Mouse (Mus musculus) cerebellum, postnatal 25 days (tissue): Measurements from ENCODE around the gene Rex1bd.

Experiments used
- DNase-seq, 2 experiments: peaks; one replicate each; pipeline ENCODE4 v3.0.0; 2021; ENCODE audit warnings: mixed read lengths in 2 of 2

Gene Rex1bd

DNA sequence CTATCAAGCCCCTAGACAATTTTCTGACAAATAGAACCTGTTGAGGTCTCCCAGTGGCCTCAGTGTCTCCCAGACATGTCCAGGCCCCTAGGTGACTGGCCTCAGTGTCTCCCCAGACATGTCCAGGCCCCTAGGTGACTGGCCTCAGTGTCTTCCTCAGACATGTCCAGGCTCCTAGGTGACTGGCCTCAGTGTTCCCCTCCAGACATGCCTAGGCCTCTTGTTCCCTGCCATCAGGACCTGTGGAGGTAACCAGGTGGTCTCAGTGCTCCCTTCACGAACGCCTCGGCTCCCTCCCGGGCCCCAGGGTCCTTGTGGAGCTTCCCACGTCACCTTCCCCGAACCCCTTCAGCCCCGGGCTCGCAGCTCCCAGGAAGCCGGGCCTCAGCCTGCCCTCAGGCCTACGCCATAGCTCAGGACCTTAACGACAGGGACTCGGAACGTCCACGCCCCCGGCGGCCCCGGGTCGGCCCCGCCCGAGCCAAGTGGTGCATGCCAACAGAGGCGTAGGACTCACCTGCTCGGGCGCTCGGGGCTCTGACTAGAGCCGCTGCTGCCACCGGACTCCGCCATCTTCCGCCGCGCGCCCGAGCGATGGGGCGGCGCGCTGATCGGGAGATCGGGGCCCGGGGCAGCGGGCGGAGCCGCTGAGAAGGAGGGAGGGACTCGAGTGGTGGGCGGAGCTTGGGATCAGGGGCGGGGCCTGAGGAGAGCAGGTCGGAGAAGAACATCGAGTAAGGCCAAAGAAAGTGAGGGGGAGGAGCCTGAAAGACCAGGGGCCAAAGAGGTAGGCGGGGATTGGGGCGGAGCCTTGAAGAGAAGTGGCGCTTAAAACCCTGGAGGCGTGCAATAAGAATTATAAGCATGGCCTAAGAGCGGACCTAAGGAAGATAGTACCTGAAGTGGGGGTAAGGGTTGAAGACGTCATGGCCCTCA, 30.0 kb downstream of the Rex1bd start, which contains the start of gene Klhl26:
TSS of gene Klhl26 (minus strand) at position 636 of the 936 bp plus-strand sequence.
- peak; percentile 96 to 98 for DNase-seq

DNA sequence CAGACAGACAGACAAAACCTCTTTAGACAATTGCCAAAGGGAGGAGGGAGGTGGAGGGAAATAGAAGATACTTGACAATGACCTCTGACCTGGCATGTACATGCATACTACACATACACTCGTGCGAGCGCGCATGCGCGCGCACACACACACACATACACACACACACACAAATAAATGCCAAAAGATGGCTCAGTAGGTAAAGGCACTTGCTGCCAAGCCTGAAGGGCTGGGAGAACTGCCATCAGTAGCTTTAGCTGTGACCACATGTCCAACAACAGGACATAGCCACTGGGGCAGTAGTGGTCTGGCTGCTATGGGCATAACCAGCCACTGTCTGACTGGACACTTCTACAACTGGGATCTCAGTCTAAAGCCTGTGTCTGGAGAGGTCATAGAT, 34.7 kb downstream of the Rex1bd start:
- peak; percentile 77 to 79 for DNase-seq

DNA sequence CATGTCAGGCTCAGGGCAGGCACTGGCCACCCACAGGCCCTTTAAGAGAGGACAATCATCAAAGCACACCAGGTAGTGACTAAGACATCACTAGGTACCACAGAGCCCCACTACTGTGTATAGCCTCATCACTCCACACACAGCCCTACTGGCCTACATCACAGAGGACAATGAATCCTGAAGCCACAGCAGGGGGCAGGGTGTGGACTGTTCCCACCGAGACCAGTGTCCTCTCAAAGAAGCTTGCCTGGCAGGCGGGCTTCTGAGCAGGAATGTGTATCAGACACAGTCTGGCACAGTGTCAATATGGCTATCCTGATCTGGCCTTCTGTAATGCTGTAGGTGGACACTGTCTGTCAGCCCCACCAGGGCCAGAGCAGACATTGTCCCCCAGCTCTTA, 36.6 kb downstream of the Rex1bd start:
- DNase-seq: no peak

DNA sequence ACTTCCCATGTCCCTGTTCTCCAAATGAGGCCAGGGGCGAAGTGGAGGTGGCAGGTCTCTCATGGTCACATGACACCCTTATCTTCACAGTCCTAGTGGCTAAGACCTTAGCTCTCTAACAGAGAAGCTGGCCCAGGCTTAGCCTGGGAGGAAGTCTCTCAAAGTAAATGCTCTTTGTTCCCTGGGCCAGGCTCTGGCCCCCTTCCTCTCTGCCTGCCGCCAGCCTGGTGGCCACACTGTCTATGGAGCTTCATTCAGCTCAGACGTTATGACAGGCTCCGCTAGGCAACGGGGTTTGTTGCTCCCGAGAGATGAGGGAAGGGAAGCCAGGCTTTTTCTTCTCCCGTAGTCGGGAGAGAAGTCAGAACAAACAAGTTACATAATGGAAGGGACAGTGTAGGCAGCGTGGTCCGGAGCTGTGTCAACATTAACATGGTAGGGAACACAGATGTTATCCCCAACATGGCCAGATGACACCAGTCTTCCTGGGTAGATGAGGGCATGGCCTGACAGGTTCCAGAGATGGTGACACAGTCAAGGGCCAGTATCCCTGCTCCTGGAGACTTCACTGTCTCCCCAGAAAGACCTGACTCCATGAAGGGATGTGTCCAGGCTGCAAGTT, 37.1 kb downstream of the Rex1bd start:
- no peak for DNase-seq

DNA sequence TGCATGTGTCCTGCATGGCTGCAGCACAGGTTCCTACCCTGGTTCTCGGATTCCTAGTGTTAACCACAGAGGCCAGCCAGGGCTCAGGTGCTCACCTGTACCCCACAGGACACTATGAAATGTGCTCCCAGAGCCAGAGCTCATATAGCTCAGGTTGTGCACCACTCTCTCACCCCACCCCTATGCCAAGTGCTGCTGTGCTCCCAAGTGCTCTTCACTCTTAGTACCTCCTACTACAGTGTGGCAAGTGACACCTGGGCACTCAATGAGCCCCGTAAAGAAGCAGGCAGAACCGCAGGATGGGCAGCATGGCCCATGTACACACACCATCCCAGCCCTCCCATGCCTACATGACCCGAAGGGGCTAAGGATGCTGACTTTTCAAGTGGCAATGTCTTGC, 37.8 kb downstream of the Rex1bd start:
- DNase-seq: no peak

DNA sequence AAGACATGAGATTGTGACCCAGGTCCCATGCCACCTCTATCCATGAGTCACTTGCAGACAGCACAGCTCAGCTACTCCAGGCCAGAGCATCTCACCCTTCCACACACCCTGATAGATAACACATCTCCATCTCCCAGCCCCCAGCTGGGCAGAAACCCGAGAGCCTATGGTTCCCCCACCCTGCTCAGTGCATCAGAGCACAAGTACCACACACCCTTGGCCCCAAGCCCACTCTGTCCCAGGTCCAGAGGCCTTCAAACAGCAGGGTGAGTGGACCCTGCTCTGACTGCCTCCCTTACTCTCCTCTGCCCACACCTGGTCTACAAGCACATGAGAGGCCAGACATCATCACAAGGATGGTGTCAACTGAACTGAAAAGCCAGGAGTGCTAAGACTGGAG, 38.6 kb downstream of the Rex1bd start:
- no peak for DNase-seq

DNA sequence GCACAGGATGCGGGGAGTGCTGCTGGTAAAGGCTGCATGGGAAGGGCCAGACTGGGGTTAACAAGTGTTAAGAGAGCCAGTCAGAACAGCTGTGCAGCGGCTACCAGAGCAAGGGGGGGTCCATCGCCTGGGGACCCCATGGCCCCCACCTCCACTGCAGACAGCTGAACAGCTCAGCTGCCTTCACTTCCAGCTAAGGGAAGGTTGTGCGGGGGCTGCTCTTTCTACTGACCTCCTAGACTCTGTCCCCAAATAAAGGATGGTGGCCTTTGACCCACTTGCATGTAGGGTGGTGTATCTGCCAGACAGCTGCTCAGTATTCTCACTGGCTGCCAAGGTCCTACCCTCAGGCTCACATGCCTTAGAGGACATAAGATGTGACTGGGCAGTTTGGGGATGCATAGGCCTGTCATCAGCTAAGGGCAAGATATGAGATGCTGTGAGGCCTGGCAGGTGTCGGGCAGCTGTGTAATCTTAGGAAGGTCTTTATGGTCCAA, 39.3 kb downstream of the Rex1bd start:
- DNase-seq: no peak

DNA sequence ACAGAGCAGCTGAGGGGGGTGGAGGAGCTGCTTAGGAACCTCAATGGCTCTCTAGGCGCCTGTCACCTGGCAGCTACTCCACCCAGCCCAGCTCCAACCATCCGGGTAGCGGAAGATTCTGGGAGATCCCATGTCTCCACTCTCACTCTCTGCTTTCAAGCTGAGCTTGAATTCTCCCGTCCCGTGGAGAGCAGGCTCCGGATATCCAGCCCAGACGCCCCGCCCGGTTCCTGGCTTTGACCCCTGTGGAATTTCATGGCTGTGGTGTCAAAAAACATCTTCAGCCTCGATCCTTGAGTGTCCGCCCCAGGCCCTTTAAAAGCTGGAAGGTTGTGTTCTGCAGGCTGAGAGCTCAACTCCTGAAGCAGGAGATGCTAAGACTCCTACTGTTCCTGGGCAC, 39.8 kb downstream of the Rex1bd start:
- DNase-seq: no peak

DNA sequence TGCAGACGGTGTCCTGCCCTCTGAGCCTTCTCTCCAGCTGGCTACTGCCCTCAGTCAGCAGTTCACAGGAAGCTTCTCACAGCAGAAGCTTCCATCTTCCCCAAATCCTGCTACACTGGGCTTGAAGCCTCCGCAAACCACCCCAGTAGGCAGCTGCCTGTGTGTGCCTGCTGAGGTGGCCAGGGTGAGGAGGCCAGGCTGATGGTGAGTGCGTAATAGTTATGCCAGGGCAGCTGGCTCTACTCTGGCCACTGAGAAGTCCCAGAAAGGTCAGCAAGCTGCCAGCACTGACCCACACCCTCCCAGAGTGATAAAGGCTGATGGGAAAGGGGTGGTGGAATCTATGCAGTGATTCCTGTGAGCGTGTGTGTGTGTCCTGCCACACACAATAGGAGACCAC, 40.2 kb downstream of the Rex1bd start:
- DNase-seq: no peak

DNA sequence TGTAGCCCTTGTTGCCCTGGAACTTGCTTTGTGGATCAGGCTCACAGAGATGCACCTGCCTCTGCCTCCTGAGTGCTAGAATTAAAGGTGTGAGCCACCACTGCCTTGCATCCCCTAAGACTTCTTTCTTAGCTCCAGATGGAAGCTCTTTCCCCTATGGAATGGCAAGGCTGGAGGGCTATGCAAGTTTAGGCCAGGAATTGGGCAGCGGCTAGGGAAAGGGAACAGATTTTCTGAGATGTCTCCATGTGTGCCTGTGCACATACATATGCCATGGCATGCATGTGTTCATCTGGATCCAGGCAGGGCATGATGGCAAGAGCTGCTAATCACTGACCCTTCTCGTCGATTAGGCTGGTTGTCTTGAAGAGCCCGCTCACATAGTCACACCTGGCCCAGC, 40.9 kb downstream of the Rex1bd start:
- no peak for DNase-seq

DNA sequence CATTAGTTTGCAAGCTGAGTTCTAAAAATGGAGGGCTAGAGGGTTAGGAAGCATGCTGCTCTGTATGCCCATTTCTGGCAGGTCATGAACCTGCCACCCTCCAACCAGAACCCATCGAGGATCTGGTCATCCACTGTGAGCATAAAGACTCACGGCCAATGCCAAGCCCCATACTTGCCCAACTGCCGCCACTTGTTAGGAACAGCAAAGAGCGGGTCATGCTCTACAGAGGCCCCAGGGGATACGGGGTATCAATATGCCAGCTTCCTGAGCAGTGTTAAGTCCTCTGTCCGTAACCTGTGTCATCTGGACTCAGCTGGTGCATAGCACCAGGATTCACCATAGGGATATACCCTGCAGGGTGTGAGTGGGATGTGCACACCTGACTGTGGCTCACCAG, 42.4 kb downstream of the Rex1bd start:
- DNase-seq: no peak

DNA sequence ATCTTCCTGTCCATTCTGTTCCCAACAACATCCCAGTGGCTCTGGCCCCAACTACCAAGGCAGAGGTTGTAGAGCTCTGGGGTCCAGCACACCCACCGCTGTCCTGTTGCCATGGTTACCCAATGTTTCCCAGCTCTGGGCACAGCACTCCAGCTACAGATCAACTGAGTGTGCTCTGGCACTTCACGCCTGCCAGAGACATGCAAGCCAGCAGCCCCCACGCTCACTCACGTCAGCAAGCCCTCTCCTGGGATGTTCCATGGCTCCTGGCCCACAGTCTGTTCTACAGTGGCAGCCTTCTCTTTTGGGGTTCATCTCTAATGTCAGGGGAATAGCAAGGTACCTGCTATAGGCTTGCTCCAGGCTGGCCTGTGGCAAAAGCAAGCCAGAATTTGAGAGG, 43.2 kb downstream of the Rex1bd start:
- no peak for DNase-seq

DNA sequence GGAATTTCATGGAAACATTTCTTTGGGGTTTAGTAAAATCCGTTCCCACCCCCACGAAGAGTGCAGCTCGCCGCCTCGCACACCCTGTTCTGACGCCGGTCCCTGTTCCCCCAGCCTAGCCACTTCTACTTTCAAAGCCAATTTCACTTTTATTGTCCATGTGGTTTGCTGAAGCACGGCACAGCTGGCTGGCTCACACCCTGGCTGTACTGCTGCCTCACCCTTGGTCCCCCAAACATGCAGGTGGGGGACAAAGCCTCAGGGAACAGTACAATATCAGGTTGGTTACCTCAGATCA, 44.1 kb downstream of the Rex1bd start:
- DNase-seq: no peak

DNA sequence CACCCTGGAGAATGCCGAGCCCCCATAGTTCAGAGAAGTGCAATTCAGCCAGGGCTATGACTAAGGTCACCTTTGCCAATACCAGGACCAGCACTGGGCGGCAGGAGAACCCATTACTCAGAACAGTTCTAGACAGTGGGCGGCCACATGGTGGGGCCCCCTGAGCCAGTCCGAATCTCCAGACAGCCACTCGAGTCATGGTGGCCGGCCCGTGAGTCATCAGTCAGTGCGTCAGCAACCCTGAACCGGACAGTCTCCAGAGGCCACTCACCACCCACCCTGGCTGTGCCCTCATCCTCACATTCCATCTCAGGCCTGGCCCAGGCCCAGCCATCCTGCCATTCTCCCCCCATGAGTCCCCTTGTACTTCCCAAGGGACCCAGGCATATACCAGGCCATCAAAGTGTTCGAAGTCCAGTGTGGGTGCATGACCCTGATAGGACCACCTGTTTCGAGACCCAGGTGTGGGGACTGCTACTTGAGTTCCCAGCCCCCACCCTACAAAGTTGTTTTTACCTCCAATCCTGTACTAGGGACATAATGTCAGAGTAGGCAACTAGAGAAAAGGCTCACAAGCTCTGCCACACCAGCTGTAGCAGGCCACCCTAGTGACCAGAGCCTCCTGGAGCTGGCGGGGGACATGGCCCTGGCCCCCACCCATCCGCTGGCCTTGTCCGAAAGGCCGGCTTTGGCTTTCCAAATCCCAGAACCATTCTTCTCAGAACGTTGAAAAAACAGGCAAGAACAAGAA, 44.6 kb downstream of the Rex1bd start:
- no peak for DNase-seq

DNA sequence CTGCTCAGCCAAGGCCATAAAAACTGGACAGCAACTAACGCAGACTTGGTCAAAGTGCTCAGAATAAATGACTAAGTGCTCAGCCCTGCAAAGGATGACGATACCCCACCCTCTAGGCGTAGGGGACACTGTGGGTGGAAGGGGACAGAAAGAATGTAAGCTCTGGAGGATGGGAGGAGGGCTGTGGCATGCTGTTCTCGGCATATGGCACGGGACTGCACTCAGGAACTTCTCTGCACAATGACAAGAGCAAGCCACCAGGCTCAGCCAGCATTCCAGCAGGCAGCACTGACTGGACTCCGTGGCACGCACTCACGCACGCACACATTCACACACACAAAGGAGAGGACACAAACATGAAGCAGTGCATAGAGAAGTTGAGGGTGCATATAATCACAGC, 45.9 kb downstream of the Rex1bd start:
- DNase-seq: peak; percentile 77 to 78

DNA sequence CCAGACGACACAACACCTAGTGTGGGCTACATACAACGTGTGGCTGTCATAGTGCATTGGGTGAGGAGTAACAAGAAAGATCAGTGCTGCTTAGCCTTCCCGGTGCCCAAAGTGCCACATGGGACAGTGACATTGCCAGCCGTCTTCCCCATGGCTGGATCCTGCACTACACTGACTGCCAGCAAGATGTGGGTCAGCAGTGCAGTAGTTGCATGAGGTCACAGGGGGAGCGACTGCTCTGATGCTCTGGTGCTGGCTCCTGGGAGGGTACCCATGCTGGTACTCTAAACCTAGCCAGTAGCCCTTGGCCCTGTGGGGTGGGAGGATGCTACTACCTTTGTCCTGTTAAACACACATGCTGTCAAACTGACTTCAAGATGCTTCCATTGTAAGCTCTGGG, 46.4 kb downstream of the Rex1bd start:
- peak in 1 of 2 experiments; percentile 52 for DNase-seq

DNA sequence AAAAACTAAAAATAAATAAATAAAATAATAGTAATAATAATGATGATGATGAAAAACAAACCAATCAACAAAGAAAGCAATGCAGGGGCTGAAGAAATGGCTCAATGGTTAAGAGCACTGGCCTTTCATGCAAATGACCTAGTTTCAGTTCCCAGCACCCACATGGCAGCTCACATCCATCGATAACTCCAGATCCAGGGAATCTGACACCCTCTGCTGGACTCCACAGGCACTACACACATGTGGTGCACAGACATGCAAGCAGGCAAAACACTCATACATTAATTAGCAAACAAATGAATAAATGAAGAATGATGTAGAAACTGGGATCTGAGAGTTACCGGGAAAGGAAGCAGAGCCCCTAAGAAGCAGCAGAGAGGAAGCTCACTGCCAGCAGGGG, 46.9 kb downstream of the Rex1bd start:
- no peak for DNase-seq

DNA sequence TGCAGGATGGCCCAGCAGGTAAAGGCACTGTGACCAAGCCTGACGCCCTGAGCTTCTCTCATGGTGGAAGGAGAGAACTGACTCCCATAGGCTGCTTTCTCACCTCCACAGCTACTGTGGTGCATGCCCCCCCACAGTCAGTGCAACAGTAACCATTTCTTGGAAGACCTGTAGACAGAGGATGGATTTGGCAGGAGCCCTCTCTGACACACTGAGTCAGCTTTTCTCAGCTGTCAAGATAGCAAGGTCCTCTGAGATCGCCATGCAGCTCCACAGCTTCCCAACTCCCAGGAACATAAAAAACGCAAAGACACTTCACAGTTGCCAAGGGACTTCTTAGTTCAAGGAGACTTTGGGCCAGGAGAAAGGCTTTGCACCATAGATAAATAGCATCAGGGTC, 48.1 kb downstream of the Rex1bd start:
- no peak for DNase-seq

DNA sequence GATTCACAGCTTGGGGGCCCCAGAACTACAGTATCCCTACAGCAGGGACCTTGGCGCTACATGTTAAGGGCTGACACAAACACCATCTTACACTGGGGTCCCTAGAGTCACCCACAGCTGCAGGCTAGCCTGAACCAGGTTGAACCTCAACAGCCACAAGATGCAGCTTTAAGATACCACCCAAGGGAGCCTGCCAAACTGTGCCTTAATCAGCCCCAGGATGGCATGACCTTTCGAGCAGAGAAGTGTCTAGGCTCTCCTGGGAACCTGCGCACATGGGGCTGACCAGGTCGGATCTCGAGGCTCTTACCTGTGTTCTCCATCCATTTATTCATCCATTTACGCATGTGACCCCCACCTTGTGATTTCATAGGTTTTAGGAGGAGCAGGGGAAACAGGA, 48.7 kb downstream of the Rex1bd start:
- DNase-seq: no peak

DNA sequence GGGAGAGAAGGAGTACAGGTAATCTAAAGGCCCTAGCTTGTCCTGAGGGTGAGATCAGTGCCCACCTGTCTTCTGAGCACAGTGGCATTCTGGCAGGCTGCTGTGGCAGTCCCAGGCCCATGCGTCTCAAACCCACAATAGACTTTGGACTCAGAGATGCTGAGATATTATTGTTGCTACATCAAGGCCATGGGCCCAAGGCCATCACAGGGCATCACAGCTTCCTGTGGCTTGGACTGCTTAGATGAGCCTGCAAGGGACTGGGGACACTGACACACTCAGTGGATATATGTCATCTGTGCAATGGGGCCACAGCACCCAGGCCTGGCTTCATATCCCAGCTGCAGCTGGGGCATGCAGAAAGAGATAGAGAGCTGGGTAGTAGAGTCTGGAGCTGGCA, 49.6 kb downstream of the Rex1bd start:
- DNase-seq: no peak
